Mouse (Mus musculus): ENCODE results near the gene Slf2. TPM values are rescaled to one million over a fixed set of nuclear protein-coding genes. Genes with fewer than 3 reads are reported as not detected.

Gene Slf2
- polyA plus RNA-seq, 1 experiment from 2014 or later: 27.2 TPM

- peaks cover 56% of the 10 kb centered on the region for H3K4me1 ChIP-seq
- H3K4me2 ChIP-seq: peak overlapping the region; percentile 88
- H3K9ac ChIP-seq: peak overlapping the region; percentile 96
- peaks cover 26% of the 10 kb centered on the region for H3K36me3 ChIP-seq
- ATAC-seq (ENCODE audit: extremely low read depth, insufficient number of reproducible peaks, low FRiP score, low TSS enrichment): peak; percentile 73
- whole genome bisulfite sequencing: under 1% methylated on average over 18 of the region's 18 CpGs
- H3K27ac ChIP-seq (replicated peaks): peak overlapping the region; percentile 92
- no peaks in the 10 kb centered on the region for H3K9me3 ChIP-seq
- no peaks in the 10 kb centered on the region for H3K27me3 ChIP-seq (replicated peaks)
- H3K4me3 ChIP-seq: peak overlapping the region; percentile 100
Measured at GRCm38 (mm10) chr19:44931454-44931759, 456 bp downstream of the Slf2 start.

GRCm38 (mm10) chr19:44932051-44932450 lies 1.1 kb downstream of the Slf2 start:
- peaks cover 50% of the 10 kb centered on the region for H3K4me1 ChIP-seq
- H3K9ac ChIP-seq: peak overlapping the region; percentile 78
- H3K4me3 ChIP-seq: peak overlapping the region; percentile 100
- H3K27me3 ChIP-seq (replicated peaks): no peaks in the 10 kb centered on the region
- H3K27ac ChIP-seq (replicated peaks): no peak overlapping the region
- peaks cover 33% of the 10 kb centered on the region for H3K36me3 ChIP-seq
- H3K4me2 ChIP-seq: peak overlapping the region; percentile 88
- no peaks in the 10 kb centered on the region for H3K9me3 ChIP-seq
- 38% methylated on average over 5 of the region's 5 CpGs for WGBS
- no peak for ATAC-seq (ENCODE audit: extremely low read depth, insufficient number of reproducible peaks, low FRiP score, low TSS enrichment)

DNA sequence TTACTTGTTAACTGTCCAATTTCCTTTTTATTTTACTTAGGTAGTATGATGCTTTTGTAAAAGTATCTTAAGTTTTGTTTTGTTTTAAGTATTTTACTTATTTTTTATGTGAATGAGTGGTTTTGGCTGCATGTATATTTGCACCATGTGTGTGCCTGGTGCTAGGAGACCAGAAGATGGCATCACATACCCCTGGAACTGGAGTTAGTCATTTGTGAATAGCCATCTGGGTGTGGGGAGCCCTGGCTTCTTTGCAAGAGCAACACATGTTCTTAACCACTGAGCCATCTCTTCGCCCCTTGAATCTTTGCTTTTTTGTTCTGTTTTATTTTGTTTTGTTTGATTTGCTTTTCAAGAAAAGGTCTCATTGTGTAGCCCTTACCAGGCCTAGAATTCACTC lies 2.2 kb downstream of the Slf2 start:
- no peaks in the 10 kb centered on the region for H3K27me3 ChIP-seq (replicated peaks)
- no peaks in the 10 kb centered on the region for H3K9me3 ChIP-seq
- no peak overlapping the region for H3K27ac ChIP-seq (replicated peaks)
- peaks cover 39% of the 10 kb centered on the region for H3K4me1 ChIP-seq
- 88% methylated on average over 1 of the region's 1 CpGs for WGBS
- peak overlapping the region; percentile 100; the same call in 1 of the 2 replicates for H3K4me3 ChIP-seq
- H3K36me3 ChIP-seq: peaks cover 41% of the 10 kb centered on the region
- peak overlapping the region; percentile 53 for H3K9ac ChIP-seq
- peak overlapping the region; percentile 88 for H3K4me2 ChIP-seq
- ATAC-seq (ENCODE audit: extremely low read depth, insufficient number of reproducible peaks, low FRiP score, low TSS enrichment): no peak

DNA sequence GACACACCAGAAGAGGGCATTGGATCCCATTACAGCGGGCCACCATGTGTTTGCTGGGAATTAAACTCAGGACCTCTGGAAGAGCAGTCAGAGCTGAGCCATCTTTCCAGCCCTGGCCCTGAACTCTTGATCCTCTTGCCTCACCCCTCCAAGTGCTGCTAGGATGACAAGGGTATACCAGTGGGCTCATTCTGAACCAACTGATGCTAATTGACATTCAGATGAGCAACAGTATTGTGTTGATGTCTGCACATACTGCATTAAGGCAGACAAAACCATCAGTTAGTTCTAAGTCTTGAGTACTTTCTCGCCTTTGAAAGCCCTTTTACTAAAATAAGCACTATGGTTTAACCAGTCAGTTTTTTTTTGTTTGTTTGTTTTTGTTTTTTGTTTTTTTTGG lies 28.7 kb downstream of the Slf2 start:
- H3K27me3 ChIP-seq (replicated peaks): no peaks in the 10 kb centered on the region
- H3K4me2 ChIP-seq: no peak overlapping the region
- H3K27ac ChIP-seq (replicated peaks): no peak overlapping the region
- H3K4me3 ChIP-seq: no peak overlapping the region
- ATAC-seq (ENCODE audit: extremely low read depth, insufficient number of reproducible peaks, low FRiP score, low TSS enrichment): no peak
- H3K4me1 ChIP-seq: no peaks in the 10 kb centered on the region
- no peaks in the 10 kb centered on the region for H3K9me3 ChIP-seq
- WGBS: 95% methylated on average over 2 of the region's 2 CpGs
- peaks cover 93% of the 10 kb centered on the region for H3K36me3 ChIP-seq
- no peak overlapping the region for H3K9ac ChIP-seq

- peaks cover 93% of the 10 kb centered on the region for H3K36me3 ChIP-seq
- no peak overlapping the region for H3K27ac ChIP-seq (replicated peaks)
- no peak overlapping the region for H3K9ac ChIP-seq
- H3K9me3 ChIP-seq: no peaks in the 10 kb centered on the region
- ATAC-seq (ENCODE audit: extremely low read depth, insufficient number of reproducible peaks, low FRiP score, low TSS enrichment): no peak
- H3K4me3 ChIP-seq: no peak overlapping the region
- 86% methylated on average over 1 of the region's 1 CpGs for WGBS
- no peaks in the 10 kb centered on the region for H3K27me3 ChIP-seq (replicated peaks)
- no peaks in the 10 kb centered on the region for H3K4me1 ChIP-seq
- H3K4me2 ChIP-seq: no peak overlapping the region
Measured at GRCm38 (mm10) chr19:44965978-44966377, 35.0 kb downstream of the Slf2 start.

DNA sequence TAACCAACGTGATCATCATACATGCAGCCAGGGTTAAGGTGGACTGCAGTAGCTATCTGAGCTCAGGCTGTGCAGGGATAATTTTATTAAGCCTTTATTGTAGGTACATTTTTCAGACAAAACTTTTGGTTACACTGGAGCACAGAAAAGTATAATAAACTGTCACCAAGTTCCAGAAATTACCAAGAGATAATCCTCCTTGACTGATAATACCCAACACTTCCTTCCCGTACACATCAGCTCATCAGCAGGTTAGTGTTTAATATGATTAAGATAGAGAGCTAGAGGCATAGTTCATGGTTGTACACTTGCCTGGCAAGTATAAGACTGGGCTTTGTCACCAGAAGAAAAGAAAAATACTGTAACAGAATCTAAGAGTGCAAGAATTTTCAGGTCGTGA lies 37.4 kb downstream of the Slf2 start:
- Histone ChIP-seq H3K9ac (no peak overlapping the region), H3K27ac (replicated peaks) (no peak overlapping the region), H3K27me3 (replicated peaks) (no peaks in the 10 kb centered on the region), H3K36me3 (peaks cover 94% of the 10 kb centered on the region), H3K4me3 (no peak overlapping the region), H3K4me2 (no peak overlapping the region), H3K4me1 (no peaks in the 10 kb centered on the region), H3K9me3 (no peaks in the 10 kb centered on the region)
- WGBS: 78% methylated on average over 3 of the region's 3 CpGs
- ATAC-seq (ENCODE audit: extremely low read depth, insufficient number of reproducible peaks, low FRiP score, low TSS enrichment): no peak

- 80% methylated on average over 6 of the region's 6 CpGs for WGBS
- H3K4me2 ChIP-seq: no peak overlapping the region
- H3K9ac ChIP-seq: no peak overlapping the region
- no peak for ATAC-seq (ENCODE audit: extremely low read depth, insufficient number of reproducible peaks, low FRiP score, low TSS enrichment)
- peaks cover 98% of the 10 kb centered on the region for H3K36me3 ChIP-seq
- H3K4me3 ChIP-seq: no peak overlapping the region
- no peaks in the 10 kb centered on the region for H3K9me3 ChIP-seq
- no peaks in the 10 kb centered on the region for H3K4me1 ChIP-seq
- no peaks in the 10 kb centered on the region for H3K27me3 ChIP-seq (replicated peaks)
- H3K27ac ChIP-seq (replicated peaks): no peak overlapping the region
Measured at GRCm38 (mm10) chr19:44976636-44977035, 45.7 kb downstream of the Slf2 start.

GRCm38 (mm10) chr19:44977148-44977547 lies 46.2 kb downstream of the Slf2 start:
- Histone ChIP-seq H3K27me3 (replicated peaks) (no peaks in the 10 kb centered on the region), H3K9me3 (no peaks in the 10 kb centered on the region), H3K27ac (replicated peaks) (no peak overlapping the region), H3K4me2 (no peak overlapping the region), H3K9ac (no peak overlapping the region), H3K36me3 (peaks cover 98% of the 10 kb centered on the region), H3K4me3 (no peak overlapping the region), H3K4me1 (no peaks in the 10 kb centered on the region)
- no peak for ATAC-seq (ENCODE audit: extremely low read depth, insufficient number of reproducible peaks, low FRiP score, low TSS enrichment)
- 87% methylated on average over 6 of the region's 6 CpGs for WGBS

- ATAC-seq (ENCODE audit: extremely low read depth, insufficient number of reproducible peaks, low FRiP score, low TSS enrichment): no peak
- no peak overlapping the region for H3K27ac ChIP-seq (replicated peaks)
- H3K9me3 ChIP-seq: no peaks in the 10 kb centered on the region
- H3K4me3 ChIP-seq: no peak overlapping the region
- no peak overlapping the region for H3K9ac ChIP-seq
- no peak overlapping the region for H3K4me2 ChIP-seq
- H3K4me1 ChIP-seq: peaks cover 2% of the 10 kb centered on the region; the same call in 1 of the 2 replicates
- H3K36me3 ChIP-seq: peaks cover 81% of the 10 kb centered on the region
- WGBS: 83% methylated on average over 2 of the region's 2 CpGs
- no peaks in the 10 kb centered on the region for H3K27me3 ChIP-seq (replicated peaks)
Measured at GRCm38 (mm10) chr19:44980787-44981186, 49.8 kb downstream of the Slf2 start.

GRCm38 (mm10) chr19:44982477-44983115 lies 51.6 kb downstream of the Slf2 start:
- peaks cover 63% of the 10 kb centered on the region for H3K36me3 ChIP-seq
- H3K4me3 ChIP-seq: no peak overlapping the region
- H3K27me3 ChIP-seq (replicated peaks): peaks cover 3% of the 10 kb centered on the region
- no peak for ATAC-seq (ENCODE audit: extremely low read depth, insufficient number of reproducible peaks, low FRiP score, low TSS enrichment)
- no peaks in the 10 kb centered on the region for H3K9me3 ChIP-seq
- H3K9ac ChIP-seq: no peak overlapping the region
- H3K27ac ChIP-seq (replicated peaks): no peak overlapping the region
- peaks cover 2% of the 10 kb centered on the region; the same call in 1 of the 2 replicates for H3K4me1 ChIP-seq
- WGBS: 77% methylated on average over 7 of the region's 7 CpGs
- H3K4me2 ChIP-seq: no peak overlapping the region

DNA sequence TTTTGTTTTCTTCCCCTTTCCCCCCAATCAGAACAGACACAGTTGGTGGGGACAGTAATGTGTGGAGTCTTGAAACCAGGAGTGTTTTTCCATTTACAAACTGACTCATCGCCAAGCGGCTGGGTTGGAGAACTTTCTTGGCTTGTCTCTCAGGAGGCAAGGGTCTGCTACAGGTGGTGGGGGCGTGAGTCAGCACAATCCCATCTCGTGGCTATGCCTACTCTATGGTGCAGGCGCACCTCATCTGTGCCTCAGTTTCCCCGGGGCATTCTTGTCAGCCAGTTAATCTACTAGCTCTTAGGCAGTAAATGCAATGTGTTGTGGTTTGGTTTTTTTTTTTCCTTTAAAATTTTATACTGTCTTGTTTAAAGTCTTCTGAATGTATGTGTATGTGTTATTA lies 52.4 kb downstream of the Slf2 start:
- WGBS: 84% methylated on average over 6 of the region's 6 CpGs
- Histone ChIP-seq H3K4me1 (peaks cover 5% of the 10 kb centered on the region), H3K4me3 (no peak overlapping the region), H3K27me3 (replicated peaks) (peaks cover 9% of the 10 kb centered on the region), H3K9me3 (no peaks in the 10 kb centered on the region), H3K9ac (no peak overlapping the region), H3K36me3 (peaks cover 55% of the 10 kb centered on the region), H3K27ac (replicated peaks) (no peak overlapping the region), H3K4me2 (no peak overlapping the region)
- no peak for ATAC-seq (ENCODE audit: extremely low read depth, insufficient number of reproducible peaks, low FRiP score, low TSS enrichment)

GRCm38 (mm10) chr19:44984420-44984819 lies 53.5 kb downstream of the Slf2 start:
- H3K27me3 ChIP-seq (replicated peaks): peaks cover 9% of the 10 kb centered on the region
- H3K36me3 ChIP-seq: peaks cover 45% of the 10 kb centered on the region
- WGBS: 91% methylated on average over 4 of the region's 4 CpGs
- peaks cover 10% of the 10 kb centered on the region for H3K4me1 ChIP-seq
- H3K9ac ChIP-seq: no peak overlapping the region
- no peak overlapping the region for H3K4me2 ChIP-seq
- no peak overlapping the region for H3K4me3 ChIP-seq
- H3K27ac ChIP-seq (replicated peaks): no peak overlapping the region
- no peak for ATAC-seq (ENCODE audit: extremely low read depth, insufficient number of reproducible peaks, low FRiP score, low TSS enrichment)
- no peaks in the 10 kb centered on the region for H3K9me3 ChIP-seq

All from heart, embryonic 13.5 days (tissue).